Mouse (Mus musculus) E14TG2a.4 (cell line): ENCODE measurements at regions not wholly inside any gene's neighbourhood (a gene's known extent, or its start where the extent isn't known, plus 50 kb on each side); places are given as distances from the start of the nearest gene placed in this dataset.

ENCODE experiments used
- CTCF ChIP-seq: conservative IDR thresholded peaks from 2 replicates; pipeline ENCODE4 v1.5.1; 2014; ENCODE audit warnings: low read length
- NANOG ChIP-seq: IDR thresholded peaks from 2 replicates; pipeline ENCODE4 v1.6.1; 2014; ENCODE audit warnings: borderline replicate concordance, low read length, mixed read lengths
- POU5F1 ChIP-seq: IDR thresholded peaks from 2 replicates; pipeline ENCODE4 v1.6.1; 2014; ENCODE audit warnings: low read length, borderline replicate concordance

DNA sequence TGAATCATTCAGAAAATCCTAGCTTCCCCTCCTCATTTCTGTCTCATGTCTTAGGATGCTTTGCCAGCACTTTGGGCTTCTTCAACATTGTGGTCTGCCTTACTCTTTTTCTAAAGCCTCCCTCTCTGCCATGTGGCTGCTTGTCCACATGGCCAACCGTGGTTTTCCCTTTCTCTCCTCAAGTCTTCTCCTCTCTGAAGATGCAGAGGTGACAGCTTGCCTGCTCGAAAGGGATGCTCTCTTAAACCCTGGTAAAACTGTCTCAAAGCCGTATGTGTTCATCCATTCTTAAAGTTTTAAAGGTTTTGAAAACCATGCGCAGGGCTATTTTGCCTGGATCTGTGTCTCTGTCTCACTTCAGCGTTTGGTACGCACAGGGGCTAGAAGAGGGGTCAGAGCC, 123.4 kb upstream of the Dapk1 start:
- no peak for TF ChIP-seq CTCF
- no peak for TF ChIP-seq POU5F1
- TF ChIP-seq NANOG, result no peak
